Mouse (Mus musculus) layer of hippocampus, postnatal 10 days (tissue): ENCODE data around the gene Bricd5. TPM values are rescaled to one million over a fixed set of nuclear protein-coding genes. Genes with fewer than 3 reads are reported as not detected.
"Not testable (repeated sequence)": the region's sequence is repeated elsewhere in the genome, so short reads cannot be mapped to it uniquely, and the experiment has no call there.

Experiments
- DNase-seq, 2 experiments: peaks; one replicate each; pipeline ENCODE4 v3.0.0; 2021; ENCODE audit warnings: low spot score in 2 of 2
- long read RNA-seq: library from polyadenylated mRNA; stranded (forward); transcript quantifications from one replicate; pipeline ENCODE4 v2.0.0, GENCODE M21; 2023
- total RNA-seq, 2 experiments: library from RNA; stranded (reverse); gene quantifications; 2 replicates each; pipeline ENCODE4 v1.2.3; 2021

Gene Bricd5
- 1 to 10 TPM in 1 of 2 experiments, under 1 TPM in 1; 0.87 to 1.8 TPM for total RNA-seq
- long read RNA-seq, partial matches to known transcripts: 0 of 1 reads
- long read RNA-seq, other reads (novel, unspliced or antisense): 0 of 1 reads

DNA sequence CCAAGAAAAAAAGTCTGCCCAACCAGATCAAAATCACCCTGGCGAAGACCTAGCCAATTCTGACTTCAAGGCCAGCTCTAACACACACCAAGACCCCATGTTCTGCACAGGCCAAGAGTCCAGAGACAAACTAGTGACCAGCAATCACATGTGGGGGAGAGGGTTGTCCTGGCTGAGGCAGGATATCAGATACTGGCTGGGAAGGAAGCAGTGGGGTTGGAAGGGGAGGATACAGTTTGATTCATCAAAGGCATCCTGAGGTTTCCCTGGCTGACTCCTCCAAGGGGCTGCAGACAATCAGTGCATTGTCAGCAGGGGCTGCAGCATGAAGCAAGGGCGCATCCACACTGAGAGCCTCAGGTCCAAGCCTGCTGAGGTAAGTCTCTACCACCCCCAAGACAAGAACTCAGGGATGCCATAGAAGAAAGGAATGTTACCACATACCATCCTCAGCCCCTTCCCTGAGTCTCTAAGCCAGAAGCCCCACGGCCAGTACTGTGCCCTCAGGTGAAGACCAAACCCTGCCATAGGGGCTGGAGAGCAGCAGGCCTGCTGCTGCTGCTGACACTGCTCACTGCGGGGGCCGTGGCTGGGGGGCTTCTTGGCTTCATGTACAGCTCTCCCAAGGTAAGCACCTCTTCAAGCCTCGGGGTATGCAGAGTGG lies at the start of gene Bricd5:
Gene Bricd5, plus strand, starts transcription at position 273 of the 664 bp plus-strand sequence.
- DNase-seq: no peak

DNA sequence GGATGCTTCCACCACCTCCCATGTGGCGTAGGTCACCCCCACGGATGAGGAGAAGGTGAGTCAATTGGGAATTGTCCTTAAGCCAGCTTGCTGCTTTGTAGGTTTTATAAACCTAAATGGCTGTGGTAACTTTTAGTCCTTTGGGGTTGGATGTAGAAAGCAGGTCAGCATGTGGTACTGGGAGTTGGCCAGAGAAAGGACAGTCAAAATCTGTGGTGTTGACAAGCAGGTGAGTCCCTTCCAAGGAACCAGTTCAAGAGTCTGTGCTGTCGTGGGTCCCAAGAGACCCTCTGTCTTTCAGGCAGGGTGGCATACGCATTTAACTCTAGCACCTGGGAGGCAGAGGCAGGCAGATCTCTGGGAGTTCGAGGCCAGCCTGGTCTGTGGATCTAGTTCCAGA lies 49.2 kb upstream of the Bricd5 start:
- DNase-seq: no peak

DNA sequence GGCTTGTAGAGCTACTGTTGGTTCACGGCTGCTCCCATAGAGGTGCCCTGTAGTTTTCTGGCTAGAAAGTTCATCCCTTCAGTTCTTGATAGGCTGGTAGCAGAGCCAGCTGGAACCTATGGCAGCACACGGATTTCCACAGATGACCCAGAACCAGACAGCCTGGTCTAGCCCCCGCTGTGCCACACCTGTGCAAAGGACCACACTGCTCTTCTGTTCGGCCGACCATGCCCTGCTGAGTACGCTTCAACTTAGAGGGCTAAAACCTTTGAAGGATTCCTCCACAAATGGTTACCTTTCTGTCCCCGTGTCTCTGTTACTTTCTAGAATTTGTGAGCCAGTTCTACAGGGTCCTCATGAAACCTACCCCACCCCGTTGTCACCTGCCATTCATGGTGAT lies 48.4 kb upstream of the Bricd5 start:
- not testable (repeated sequence) for DNase-seq

DNA sequence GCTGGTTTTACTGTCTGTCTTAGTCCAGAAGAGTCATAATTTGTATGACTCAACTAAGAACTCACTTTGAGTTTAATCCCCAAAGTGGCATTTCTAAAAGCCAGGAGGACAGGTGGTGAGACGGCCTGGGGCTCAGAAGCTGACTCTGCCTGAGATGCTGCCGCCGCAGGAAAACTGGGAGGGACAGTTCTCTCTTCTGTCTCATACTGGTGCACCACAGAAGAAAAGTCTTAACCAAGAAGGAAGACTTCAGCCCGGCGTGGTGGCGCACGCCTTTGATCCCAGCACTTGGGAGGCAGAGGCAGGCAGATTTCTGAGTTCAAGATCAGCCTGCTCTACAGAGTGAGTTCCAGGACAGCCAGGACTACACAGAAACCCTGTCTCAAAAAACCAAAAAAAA lies 47.8 kb upstream of the Bricd5 start:
- DNase-seq: no peak

DNA sequence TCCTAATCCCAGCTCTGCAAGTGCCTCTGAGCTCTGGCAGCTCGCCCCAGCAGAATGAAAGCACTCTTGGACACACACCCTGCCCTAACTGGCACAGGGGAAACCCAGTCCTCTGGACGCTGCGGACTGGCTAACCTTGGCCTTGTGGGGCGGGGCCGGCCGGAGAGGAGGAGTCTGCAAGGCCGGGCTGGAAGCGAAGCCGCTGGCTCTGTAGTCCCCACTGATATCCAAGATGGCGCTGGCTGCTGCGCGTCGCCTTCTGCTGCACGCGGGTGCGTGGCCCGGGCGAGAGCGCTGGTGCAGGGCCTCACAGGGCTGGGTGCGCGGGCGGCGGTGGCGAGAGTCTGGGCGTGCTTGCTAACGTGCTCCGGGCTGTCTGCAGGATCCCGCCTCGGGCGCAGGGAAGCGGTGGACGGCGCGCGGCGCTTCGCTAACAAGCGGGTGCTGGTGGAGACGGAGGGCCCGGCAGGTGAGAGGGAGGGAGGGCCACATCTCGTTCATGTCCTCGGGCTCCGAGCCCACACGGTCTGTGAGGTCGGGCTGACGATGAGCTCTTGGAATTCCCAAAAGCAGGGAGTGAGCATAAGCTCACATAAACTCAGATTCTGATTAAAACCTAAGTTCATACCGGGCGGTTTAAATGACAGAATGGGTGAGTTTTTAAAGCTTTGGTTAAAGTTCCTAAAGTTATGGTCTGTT lies 47.1 kb upstream of the Bricd5 start, which contains the start of gene Eci1:
Gene Eci1, plus strand, starts transcription at position 171 of the 699 bp plus-strand sequence.
- peak; percentile 87 to 92 for DNase-seq

DNA sequence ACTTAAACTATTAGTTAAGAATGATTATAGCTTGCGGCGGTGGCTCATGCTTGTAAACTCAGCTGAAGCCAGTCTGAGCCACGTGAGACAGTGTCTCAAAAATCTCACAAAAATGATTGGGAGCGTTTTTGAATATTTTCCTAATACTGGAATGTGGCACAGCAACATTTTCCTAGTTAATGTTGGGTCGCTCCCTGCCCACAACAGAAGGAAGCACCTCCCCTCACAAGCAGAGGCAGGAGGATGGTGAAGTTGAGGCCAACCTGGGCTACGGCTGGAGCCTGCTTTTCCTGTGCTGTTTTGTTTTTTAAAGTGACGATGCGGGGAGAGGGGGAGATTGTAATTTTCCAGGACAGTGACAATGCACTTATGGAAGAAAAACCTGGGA lies 46.5 kb upstream of the Bricd5 start:
- no peak for DNase-seq

DNA sequence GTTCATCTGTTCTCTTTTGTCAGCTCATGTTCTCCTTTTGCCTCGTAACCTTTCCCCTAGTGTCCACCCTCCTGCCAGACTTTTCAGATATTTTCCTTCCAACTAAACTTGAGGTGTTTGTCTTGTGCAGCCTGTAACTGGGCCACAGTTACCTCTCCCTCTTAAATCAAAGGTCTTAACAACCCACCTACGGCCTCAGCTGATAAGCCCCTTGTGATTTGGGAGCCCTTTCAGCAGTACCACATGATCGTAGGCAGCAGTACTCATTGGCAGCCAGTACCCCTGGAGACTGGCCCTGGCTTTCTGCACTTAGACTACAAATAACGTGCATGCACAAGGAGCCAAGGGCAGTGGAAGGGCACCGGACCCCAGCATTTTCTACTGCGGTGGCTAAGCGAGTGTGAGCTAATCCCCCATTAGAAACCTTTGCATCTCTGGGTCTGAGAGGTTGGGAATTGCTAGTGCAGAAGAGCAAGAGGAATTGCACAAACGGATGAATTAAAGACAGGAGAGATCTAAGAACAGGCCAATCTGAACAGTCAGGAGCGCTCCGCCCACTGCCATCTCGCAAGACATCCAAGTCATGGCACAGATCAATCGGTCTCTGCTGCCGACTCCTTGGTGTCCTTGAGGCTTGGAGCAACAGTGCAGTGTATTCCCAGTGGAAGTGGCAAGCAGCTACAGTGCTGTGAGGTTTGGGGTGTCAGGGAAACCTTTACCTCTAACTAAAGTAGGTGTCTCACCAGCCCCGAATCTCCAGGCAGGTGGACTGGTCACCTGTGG lies 44.3 kb upstream of the Bricd5 start:
- DNase-seq: peak in 1 of 2 experiments; percentile 39

DNA sequence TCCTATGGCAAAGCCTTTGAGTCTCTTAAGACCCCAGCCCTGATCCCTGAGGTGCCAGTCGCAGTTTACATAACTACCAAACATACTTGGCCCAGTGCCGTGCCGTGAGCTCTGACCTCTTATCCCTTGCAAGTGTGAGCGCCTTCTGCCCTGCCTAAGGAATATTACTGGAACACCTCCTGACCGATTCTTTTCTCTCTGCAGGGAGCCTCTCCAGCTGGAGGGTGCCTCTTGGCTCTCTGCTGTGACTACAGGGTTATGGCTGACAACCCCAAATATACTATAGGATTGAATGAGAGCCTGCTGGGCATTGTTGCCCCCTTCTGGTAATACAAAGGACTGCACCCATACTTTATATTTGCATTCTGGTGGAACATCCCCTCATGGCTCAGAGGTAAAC lies 36.7 kb upstream of the Bricd5 start:
- peak in 1 of 2 experiments; percentile 32 for DNase-seq

DNA sequence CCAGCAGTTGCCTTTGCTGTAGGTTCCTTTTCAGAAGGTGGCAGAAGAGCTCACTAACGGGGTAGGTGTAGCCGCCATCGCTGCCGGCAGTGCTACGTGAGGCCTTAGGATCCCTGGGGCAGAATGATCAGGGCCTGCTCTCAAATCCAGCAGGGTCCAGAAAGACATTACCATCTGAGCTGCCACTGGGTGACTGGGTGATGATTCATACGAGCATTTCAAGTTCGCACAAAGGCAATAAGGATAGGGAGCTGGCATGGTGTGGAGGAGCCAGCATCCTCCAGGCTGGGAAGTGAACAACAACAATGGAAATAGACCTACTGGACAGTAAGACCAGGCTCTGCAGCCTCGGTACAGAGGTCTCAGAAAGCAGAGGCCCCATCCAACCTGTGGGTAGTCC lies 33.3 kb upstream of the Bricd5 start:
- DNase-seq: no peak

DNA sequence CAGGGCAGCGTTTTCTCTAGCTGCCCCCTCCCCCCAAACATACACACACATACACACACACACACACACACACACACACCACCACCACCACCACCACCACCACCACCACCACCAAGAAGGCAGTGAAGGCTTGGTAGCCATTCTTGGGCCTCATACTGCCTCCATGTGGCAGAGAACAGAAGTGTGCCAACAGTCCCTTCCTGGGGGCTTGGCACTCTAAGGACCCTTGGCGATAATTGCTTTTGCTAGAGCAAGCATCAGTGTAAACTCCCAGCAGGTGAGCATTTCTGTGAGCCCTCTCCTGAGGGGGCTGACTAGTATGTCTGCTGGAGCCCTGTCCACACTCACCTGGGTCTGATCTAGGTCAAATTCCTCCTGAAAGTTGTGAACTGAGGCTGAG lies 32.5 kb upstream of the Bricd5 start:
- no peak for DNase-seq

DNA sequence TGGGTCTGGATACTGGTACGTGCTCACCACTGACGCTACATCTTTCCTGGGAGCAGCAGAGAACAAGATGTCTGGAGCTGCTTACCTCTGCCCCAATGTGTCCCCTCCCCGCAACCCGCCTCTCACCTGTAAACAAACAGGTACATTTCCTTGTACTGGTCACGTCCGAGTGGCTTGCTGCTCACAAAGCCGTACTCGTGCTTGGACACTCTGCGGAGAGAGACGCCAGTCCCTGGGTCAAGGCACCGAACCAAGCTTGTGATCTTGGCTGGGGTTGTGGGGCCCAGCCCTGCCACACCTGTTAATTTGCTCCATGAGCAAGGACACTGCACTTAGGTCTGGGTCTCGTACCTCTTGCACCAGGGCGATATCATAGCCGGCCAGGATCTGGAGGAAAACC lies 31.6 kb upstream of the Bricd5 start:
- no peak for DNase-seq

DNA sequence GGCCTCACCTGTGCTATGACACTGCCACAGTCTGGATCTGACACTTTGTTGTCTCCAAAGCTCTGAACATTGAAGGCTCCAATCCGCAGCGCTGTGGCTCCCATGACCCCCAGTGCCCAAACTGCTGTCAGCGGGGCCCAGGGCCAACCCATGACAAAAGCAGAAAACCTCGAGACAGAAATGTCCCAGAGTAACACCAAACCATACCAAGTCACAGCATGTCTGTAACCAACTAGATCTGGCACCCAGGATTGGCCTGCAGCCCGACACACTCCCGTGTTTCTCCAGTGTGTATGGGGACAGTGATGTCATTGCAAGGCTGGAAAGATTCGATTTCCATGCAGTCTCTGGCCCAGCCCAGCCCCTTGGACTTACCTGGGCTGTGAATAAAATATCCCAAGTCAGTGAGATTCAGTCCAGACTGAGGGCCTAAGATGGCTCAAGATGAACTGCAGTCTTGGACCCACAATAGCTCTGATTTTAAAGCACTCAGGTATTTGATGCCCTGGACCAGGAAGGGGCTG lies 31.0 kb upstream of the Bricd5 start, which contains the start of gene Dnase1l2:
Gene Dnase1l2, minus strand, starts transcription at position 474 of the 524 bp plus-strand sequence.
- peak in 1 of 2 experiments; percentile 27 for DNase-seq

DNA sequence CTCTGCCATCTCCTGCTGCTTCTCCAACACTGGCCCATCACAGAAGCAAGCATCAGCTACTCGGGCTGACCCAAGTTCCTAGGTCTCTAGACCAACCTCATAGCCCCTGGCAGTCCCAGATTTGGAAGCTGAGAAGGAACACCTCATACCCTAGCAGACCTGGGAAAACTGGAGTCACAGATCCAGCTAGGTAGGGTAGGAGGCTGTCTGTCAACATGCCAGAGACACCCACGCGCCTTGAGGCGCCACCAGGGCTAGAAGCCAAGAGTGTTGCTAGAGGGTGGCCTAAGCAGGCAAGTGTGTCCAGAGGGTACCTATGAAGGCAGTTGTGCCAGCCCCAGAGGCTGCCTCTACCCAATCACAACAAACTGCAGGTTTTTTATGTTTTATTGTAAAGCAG lies 30.3 kb upstream of the Bricd5 start:
- DNase-seq: peak in 1 of 2 experiments; percentile 34

DNA sequence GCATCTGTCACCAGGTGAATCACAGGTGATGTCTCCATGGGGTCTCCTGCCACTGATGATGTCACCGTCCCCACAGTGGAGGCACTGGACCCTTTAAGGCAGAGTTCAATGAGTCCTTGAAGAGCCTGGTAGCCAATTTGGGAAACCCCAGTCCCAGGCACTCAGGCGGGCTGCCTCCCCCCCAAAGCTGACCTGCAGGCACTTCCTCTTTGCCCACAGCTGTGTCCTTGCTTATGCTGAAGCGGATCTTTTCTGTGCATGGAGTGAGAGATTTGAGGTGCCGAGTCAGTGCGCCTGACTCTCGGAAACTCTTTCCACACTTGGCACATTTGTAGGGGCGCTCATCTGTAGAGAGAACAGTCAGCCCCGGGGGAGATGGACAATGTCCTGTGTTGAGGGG lies 27.1 kb upstream of the Bricd5 start:
- no peak for DNase-seq

DNA sequence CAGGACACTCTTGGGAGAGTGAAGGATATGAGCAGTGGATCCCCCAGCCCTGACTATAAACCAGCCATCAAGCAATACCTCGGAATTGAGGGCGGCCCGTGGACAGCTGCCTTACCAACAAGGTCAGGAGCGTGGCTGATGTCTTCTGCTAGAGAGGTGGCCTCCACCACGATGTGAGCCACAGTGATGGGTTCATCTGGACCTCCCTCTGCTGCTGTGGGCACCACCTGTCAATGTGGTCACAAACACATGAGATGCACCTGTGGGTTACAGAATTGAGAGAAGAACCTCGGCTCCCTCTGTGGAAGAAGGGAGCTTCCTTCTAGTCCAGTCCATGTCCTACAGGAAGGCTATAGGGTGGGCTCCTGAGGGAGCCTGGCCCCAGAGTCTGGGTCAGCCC lies 24.2 kb upstream of the Bricd5 start:
- DNase-seq: no peak

DNA sequence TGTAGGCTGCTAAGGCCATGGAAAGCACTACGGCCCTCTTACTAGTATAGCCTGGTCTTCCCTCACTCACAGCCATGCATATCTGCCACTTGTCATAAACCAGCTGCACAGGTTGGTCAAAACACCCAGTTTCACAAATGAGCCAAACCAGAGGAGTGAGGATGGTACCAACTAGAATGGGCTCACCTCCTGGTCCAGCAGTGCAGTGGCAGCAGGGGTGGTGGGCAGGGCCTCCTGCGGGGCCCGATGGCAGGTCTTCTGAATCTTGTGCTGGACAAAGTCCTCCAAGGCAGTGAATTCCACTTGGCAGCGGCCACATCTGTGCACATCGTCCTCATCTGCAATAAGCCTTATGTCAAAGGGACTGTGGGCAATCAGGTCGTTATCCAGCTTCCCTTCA lies 22.5 kb upstream of the Bricd5 start:
- no peak for DNase-seq

DNA sequence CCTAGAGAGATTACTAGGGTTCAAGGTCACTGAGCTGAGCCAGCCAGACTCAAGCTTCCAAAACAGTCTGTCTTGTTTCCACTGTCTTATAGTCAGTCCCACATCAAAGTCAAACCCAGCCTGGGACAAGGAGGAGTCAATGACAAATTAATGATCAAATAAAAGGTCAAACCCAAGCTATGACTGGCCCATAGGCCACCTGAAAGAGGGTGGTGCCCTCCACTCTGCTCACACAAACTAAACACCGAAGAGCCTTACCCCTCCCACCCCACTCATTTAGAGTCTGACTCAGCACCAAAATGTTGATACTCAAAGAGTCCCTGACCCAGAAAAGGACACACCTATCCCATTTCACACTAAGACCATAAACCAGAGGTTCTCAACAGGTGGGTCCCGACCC lies 20.3 kb upstream of the Bricd5 start:
- no peak for DNase-seq

DNA sequence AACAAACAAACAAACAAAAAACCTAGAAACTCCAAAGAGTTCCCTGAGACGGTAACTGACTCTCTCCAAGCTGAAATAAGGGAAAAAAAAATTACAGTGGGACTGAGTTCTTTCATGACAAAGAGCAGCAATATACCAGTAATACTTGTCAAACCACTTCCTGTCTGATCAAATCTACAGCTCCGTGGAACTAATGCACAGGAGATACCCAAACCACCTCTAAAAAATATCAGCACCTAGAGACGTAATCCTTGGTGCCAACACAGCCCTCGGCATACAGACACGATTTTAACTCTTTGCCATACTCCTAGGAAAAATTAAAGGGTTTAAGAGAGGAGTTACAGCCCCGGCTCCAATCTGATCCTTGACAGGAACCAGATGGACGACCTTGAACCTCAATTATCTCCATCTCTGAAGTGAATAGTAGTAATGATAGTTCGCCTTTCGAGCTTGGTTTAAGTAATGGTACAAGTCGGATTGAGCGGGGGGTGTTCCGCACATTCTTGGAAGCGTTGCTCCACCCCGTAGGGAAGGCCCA lies 19.4 kb upstream of the Bricd5 start:
- DNase-seq: no peak

DNA sequence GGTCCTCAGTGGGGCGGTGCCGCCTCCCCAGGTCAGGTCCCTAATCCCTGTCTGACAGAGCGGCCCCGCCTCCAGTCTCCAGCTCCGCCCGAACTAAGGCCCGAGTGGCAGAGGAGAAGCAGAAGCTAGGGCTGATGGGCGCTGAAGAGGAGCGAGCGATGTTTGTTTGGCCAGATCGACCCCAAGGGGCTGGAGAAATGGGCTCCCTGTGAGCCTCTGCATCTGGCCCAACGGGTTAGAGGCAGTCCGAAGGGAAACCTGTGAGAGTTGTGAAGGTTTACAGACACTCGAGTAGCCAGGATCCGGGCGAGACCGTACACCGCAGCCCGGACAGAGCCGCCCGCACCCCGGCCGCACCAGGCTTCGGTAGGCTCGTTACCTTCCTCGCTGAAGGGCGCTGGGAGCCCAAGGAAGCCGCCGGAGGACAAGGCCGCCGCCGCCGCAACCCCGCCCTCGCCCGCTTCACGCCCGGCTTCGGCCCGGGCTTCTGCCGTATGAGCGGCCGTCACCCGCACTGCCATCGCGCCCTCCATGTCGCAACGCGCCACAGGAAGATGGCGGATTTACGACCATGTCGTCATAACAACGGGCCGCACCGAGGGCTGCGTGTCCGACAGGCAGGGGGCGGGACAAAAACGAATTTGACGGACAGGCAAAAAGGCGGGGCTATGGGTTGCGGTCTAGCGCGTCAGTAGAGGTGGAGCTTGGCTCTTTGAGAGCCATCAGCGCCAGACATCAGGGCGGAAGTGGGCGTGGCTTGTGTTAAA lies 18.7 kb upstream of the Bricd5 start:
- peak; percentile 98 to 99 for DNase-seq

DNA sequence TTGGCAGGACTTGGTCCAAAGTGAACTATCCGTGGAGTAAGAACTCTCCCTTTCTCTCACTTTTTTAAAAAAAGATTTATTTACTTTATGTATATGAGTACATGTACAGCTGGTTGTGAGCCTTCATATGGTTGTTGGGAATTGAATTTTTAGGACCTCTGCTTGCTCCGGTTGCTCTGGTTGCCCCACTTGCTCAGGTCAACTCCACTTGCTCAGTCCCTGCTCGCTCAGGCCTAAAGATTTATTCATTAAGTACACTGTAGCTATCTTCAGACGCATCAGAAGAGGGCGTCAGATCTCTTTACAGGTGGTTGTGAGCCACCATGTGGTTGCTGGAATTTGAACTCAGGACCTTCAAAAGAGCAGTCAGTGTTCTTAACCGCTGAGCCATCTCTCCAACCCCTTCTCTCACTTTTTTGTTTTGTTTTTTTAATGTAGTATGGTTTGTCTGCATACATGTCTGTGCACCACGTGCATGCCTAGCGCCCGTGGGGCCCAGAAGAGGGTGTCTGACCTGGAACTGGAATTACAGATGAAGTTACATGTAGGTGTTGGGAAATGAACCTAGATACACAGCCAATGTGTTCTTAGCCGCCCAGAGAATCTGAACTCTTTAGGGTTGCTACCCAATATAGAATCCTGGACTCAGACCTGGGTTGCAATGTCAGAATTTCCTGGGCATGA lies 18.0 kb upstream of the Bricd5 start:
- DNase-seq: not testable (repeated sequence)
